Mouse (Mus musculus) kidney, postnatal 0 days (tissue): Measurements from ENCODE around the gene Gm20388. TPM values are rescaled to one million over a fixed set of nuclear protein-coding genes. Genes with fewer than 3 reads are reported as not detected.

Experiments used
- ATAC-seq: fragments of 200-750 bp; cut with Nextera tagmentation; replicated peaks from 2 replicates; pipeline ENCODE4 v1.8.0; 2017; ENCODE audit warnings: low read depth, moderate number of reproducible peaks, moderate TSS enrichment, moderate library complexity; ENCODE audit not compliant: low FRiP score
- DNase-seq: peaks from one replicate; pipeline ENCODE4 v3.0.0-alpha.2; 2016; ENCODE audit warnings: low spot score
- H3K27ac ChIP-seq: fragments of 300-500 bp; sonication (generic); 2 replicates; pipeline ENCODE4 v1.5.1; 2014; ENCODE audit warnings: mild to moderate bottlenecking
- H3K27me3 ChIP-seq: fragments of 300-500 bp; sonication (generic); 2 replicates; pipeline ENCODE4 v1.6.1; 2014; ENCODE audit warnings: low read length, mixed read lengths; ENCODE audit not compliant: insufficient read depth
- H3K36me3 ChIP-seq: fragments of 300-500 bp; sonication (generic); 2 replicates; pipeline ENCODE4 v1.6.1; 2014; ENCODE audit warnings: low read length, mixed read lengths; ENCODE audit not compliant: insufficient read depth
- H3K4me1 ChIP-seq: fragments of 300-500 bp; sonication (generic); replicated peaks from 2 replicates; pipeline ENCODE4 v1.6.1; 2014; ENCODE audit warnings: antibody characterized with exemption, low read length, mixed read lengths; ENCODE audit not compliant: insufficient read depth
- H3K4me2 ChIP-seq: fragments of 300-500 bp; sonication (generic); 2 replicates; pipeline ENCODE4 v1.6.1; 2014; ENCODE audit warnings: mild to moderate bottlenecking, low read length, moderate library complexity, mixed read lengths
- H3K4me3 ChIP-seq: fragments of 300-500 bp; sonication (generic); replicated peaks from 2 replicates; pipeline ENCODE4 v1.5.1; 2014; ENCODE audit warnings: low read depth, low read length
- H3K9ac ChIP-seq: fragments of 300-500 bp; sonication (generic); 2 replicates; pipeline ENCODE4 v1.6.1; 2014; ENCODE audit warnings: low read depth, low read length
- H3K9me3 ChIP-seq: fragments of 300-500 bp; sonication (generic); replicated peaks from 2 replicates; pipeline ENCODE4 v1.6.1; 2016; ENCODE audit warnings: low read length, inconsistent platforms, mixed read lengths
- CTCF ChIP-seq: IDR thresholded peaks from 2 replicates; pipeline ENCODE4 v1.5.1; 2016; ENCODE audit warnings: antibody characterized with exemption, low read depth, mild to moderate bottlenecking, moderate library complexity
- WGBS: fragments of 180-500 bp; shearing (Covaris S2); extraction: QIAGEN DNeasy Blood & Tissue Kit; methylation state at CpG from one replicate; pipeline ENCODE4 v1.1.7; 2014; 5-methylcytosine and 5-hydroxymethylcytosine counted together
- polyA plus RNA-seq: library from polyadenylated mRNA; unstranded; fragments of >200 nt; fragmentation: Nextera tagmentation; extraction: Ambion mirVana; gene quantifications from 2 replicates; pipeline ENCODE4 v1.2.1, GENCODE M21; 2015

Gm20388 gene
- polyA plus RNA-seq, 1 experiment from 2014 or later = not detected

DNA sequence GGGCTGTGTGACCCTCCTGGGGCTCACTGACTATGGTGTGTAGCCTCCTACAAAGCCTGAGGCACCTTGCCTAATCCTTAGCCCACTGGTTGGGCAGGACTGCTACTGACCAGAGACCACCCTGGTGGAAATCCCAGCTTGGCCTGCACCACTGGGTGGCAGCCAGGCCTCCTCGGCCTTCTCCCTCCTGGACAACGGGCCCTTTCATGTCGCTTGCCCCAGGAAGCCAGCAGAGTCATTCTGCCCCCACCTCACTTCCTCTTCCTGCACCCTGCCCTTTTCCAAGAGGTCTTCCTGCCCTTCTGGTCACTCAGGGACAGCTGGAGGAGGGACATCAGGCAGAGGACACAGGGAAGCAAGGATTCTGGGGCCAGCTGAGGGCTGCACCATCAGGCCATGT is 413.9 kb downstream of the Gm20388 start:
- no peaks in the 10 kb centered on the region for H3K9me3 ChIP-seq
- H3K4me1 ChIP-seq = peaks cover 25% of the 10 kb centered on the region
- H3K36me3 ChIP-seq = no peaks in the 10 kb centered on the region
- H3K4me2 ChIP-seq = no peak overlapping the region
- H3K27ac ChIP-seq = no peak overlapping the region
- ATAC-seq = no peak
- no peak overlapping the region for H3K9ac ChIP-seq
- DNase-seq = peak; percentile 40
- H3K4me3 ChIP-seq = no peak overlapping the region
- no peaks in the 10 kb centered on the region for H3K27me3 ChIP-seq
- WGBS = 44% methylated on average over 3 of the region's 3 CpGs
- no peak for TF ChIP-seq CTCF

- ATAC-seq = no peak
- no peak for TF ChIP-seq CTCF
- Histone ChIP-seq H3K36me3 (no peaks in the 10 kb centered on the region), H3K4me1 (peaks cover 25% of the 10 kb centered on the region), H3K4me3 (no peak overlapping the region), H3K27ac (no peak overlapping the region), H3K9ac (no peak overlapping the region), H3K9me3 (no peaks in the 10 kb centered on the region), H3K27me3 (no peaks in the 10 kb centered on the region), H3K4me2 (no peak overlapping the region)
- no peak for DNase-seq
- WGBS = 67% methylated on average over 5 of the region's 5 CpGs
Measured at GRCm38 (mm10) chr8:120325172-120325767, 414.6 kb downstream of the Gm20388 start.

DNA sequence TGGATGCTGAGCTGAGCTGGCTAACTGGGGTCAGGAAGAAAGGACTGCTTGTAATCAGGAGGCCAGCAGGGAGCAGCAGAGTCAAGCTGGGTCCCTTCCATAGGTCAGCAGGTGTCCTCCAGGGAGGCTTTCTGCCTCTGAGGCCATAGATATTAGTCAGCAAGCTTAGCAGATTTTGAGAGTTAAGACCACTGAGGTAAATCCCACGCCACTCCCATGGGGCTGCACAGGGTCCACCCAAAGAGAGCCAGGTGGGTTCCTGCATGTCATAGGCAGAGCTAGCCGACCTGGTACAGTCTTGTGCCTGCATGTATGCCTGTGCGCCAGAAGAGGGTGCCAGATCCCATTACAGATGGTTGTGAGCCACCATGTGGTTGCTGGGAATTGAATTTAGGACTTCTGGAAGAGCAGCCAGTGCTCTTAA is 416.5 kb downstream of the Gm20388 start:
- Histone ChIP-seq H3K9ac (no peak overlapping the region), H3K4me1 (peaks cover 25% of the 10 kb centered on the region), H3K27ac (no peak overlapping the region), H3K27me3 (no peaks in the 10 kb centered on the region), H3K36me3 (no peaks in the 10 kb centered on the region), H3K4me2 (no peak overlapping the region), H3K4me3 (no peak overlapping the region), H3K9me3 (no peaks in the 10 kb centered on the region)
- peak; percentile 70 for DNase-seq
- ATAC-seq = no peak
- WGBS = 79% methylated on average over 3 of the region's 3 CpGs
- peak; percentile 71 for TF ChIP-seq CTCF

DNA sequence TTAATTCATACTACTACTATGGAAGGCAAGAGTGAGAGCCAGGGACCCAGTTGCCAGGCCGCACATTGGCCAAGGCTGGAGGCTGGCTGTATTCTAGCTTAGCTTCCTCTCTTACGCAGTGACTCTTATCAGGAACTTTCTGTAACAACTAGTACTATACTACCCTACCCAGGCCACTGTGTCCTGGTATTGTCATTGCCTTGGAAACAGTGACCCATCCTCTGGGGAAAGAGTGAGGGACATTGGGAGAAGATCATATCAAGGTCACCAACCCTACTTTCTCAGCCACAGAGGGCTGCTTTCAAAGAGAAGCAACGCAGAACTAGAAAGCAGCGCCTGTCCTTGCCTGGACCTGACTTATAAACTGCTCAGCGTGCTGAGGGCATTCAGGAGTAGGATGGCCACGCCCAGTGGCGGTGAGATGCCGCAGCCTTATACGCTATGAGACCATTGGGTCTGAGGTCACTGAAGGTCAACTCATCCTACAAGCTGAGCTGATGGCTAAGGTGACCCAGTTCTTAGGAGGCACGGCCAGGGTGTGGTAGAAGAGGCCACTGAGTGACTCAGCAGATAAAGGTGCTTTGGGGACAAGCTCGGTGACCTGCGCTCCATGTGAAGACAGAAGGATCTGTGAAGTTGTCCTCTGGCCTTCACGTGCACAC is 417.9 kb downstream of the Gm20388 start:
- no peaks in the 10 kb centered on the region for H3K36me3 ChIP-seq
- no peak overlapping the region for H3K4me3 ChIP-seq
- peaks cover 18% of the 10 kb centered on the region; the same call in 1 of the 2 replicates for H3K4me1 ChIP-seq
- no peak for ATAC-seq
- no peaks in the 10 kb centered on the region for H3K27me3 ChIP-seq
- WGBS = 89% methylated on average over 13 of the region's 13 CpGs
- H3K9ac ChIP-seq = no peak overlapping the region
- H3K4me2 ChIP-seq = no peak overlapping the region
- H3K27ac ChIP-seq = no peak overlapping the region
- DNase-seq = no peak
- TF ChIP-seq CTCF = no peak
- H3K9me3 ChIP-seq = no peaks in the 10 kb centered on the region

DNA sequence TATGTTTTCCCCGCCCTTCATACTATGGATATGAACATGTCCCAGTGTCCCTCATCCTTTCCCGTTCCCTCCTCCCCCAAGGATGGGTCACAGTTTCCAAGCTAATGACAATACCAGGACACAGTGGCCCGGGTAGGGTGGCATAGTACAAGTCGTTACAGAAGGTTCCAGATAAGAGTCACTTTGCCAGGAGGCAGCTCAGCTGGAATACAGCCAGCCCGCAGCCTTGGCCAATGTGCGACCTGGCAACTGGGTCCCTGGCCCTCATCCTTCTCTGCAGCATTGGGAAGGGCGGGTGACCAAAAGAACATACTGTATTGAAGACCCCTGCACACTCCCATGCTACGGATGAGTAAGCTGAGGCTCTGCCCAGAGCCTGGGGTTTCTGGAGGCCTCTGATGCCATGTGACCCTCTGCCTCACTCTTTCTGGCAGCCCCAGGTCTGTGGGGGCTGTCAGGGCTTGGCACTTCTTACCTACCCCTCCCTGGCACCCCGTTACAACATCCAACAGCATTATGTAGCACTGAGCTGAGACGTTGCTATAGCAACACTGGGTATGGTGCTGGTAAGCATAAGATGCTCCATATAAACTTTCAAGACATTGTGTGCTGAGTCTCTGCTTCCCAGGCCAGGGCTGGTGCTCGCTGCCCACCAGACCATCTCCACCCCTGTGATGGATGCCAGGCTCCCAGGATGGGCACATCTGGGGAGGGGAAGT is 418.5 kb downstream of the Gm20388 start:
- Histone ChIP-seq H3K4me2 (no peak overlapping the region), H3K9ac (no peak overlapping the region), H3K27me3 (no peaks in the 10 kb centered on the region), H3K9me3 (no peaks in the 10 kb centered on the region), H3K36me3 (no peaks in the 10 kb centered on the region), H3K27ac (no peak overlapping the region), H3K4me3 (no peak overlapping the region), H3K4me1 (peaks cover 12% of the 10 kb centered on the region; the same call in 1 of the 2 replicates)
- DNase-seq (no peak), ATAC-seq (no peak)
- WGBS = 90% methylated on average over 11 of the region's 11 CpGs
- TF ChIP-seq CTCF = no peak

DNA sequence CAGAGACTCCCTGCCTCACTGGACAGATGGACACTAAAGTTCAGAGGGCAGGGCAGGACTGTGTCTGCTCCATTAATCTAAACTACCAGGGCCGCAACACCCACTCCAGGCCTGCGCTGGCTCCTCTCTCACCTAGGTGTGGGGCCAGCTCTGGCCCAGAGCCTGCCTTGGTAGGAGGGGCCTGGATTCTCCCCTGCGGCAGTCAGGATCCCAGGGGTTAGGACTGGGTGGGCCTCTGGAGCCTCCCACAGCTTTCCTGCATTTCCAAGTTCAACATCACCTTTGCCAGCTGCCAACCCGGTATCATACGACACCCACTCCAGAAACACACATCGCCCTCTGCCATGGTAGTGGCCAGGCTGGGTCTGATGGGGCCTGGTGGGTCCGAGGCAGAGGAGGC is 420.4 kb downstream of the Gm20388 start:
- WGBS = 55% methylated on average over 7 of the region's 7 CpGs
- no peak for TF ChIP-seq CTCF
- Histone ChIP-seq H3K36me3 (no peaks in the 10 kb centered on the region), H3K4me2 (no peak overlapping the region), H3K27me3 (no peaks in the 10 kb centered on the region), H3K9me3 (no peaks in the 10 kb centered on the region), H3K27ac (no peak overlapping the region), H3K4me1 (peaks cover 22% of the 10 kb centered on the region), H3K9ac (no peak overlapping the region), H3K4me3 (no peak overlapping the region)
- no peak for DNase-seq
- ATAC-seq = no peak
